Mouse (Mus musculus) lung, postnatal 14 days (tissue): ENCODE results near the gene Arhgef15.
A peak's percentile ranks its signal among the peaks of the same experiment; 100 is the strongest.

Experiments used
- DNase-seq: peaks from one replicate; pipeline ENCODE4 v3.0.0; 2021

The Arhgef15 gene

GRCm38 (mm10) chr11:68911531-68912177, 45.6 kb downstream of the Arhgef15 start:
- DNase-seq = no peak

GRCm38 (mm10) chr11:68908846-68909503, 48.3 kb downstream of the Arhgef15 start:
- DNase-seq = no peak

GRCm38 (mm10) chr11:68907251-68907650, 50.0 kb downstream of the Arhgef15 start:
- DNase-seq = no peak

GRCm38 (mm10) chr11:68906461-68906790, 50.9 kb downstream of the Arhgef15 start:
- no peak for DNase-seq

GRCm38 (mm10) chr11:68905665-68906460, 51.4 kb downstream of the Arhgef15 start:
- no peak for DNase-seq

GRCm38 (mm10) chr11:68905138-68905531, 52.1 kb downstream of the Arhgef15 start:
- no peak for DNase-seq

GRCm38 (mm10) chr11:68904375-68905137, 52.7 kb downstream of the Arhgef15 start:
- peak; percentile 85 for DNase-seq

GRCm38 (mm10) chr11:68903775-68904174, 53.5 kb downstream of the Arhgef15 start:
- DNase-seq = no peak

- no peak for DNase-seq
These were observed 54.5 kb downstream of the Arhgef15 start for GRCm38 (mm10) chr11:68902823-68903222.

GRCm38 (mm10) chr11:68902367-68902766, 54.9 kb downstream of the Arhgef15 start:
- no peak for DNase-seq

GRCm38 (mm10) chr11:68902047-68902364, 55.3 kb downstream of the Arhgef15 start:
- no peak for DNase-seq

GRCm38 (mm10) chr11:68901351-68902046, 55.8 kb downstream of the Arhgef15 start, which contains the start of gene Rpl26:
TSS of gene Rpl26 (plus strand) at chr11:68901583.
- peak; percentile 99 for DNase-seq

- DNase-seq = no peak
These were observed 56.5 kb downstream of the Arhgef15 start for GRCm38 (mm10) chr11:68900519-68901350.

GRCm38 (mm10) chr11:68899815-68900214, 57.5 kb downstream of the Arhgef15 start:
- DNase-seq = no peak

GRCm38 (mm10) chr11:68898790-68899189, 58.5 kb downstream of the Arhgef15 start:
- no peak for DNase-seq

GRCm38 (mm10) chr11:68897838-68898237, 59.4 kb downstream of the Arhgef15 start:
- DNase-seq = no peak

- DNase-seq = peak; percentile 41
These were observed 60.2 kb downstream of the Arhgef15 start for GRCm38 (mm10) chr11:68897120-68897519.

GRCm38 (mm10) chr11:68896247-68896646, 61.0 kb downstream of the Arhgef15 start:
- no peak for DNase-seq

GRCm38 (mm10) chr11:68893911-68894464, 63.3 kb downstream of the Arhgef15 start:
- no peak for DNase-seq
